Mouse (Mus musculus): ENCODE data around the gene Cyba.

- no peak for TF ChIP-seq CTCF (conservative IDR thresholded peaks at IDR 0.05; ENCODE audit: insufficient read depth, insufficient read length, low read depth, low read length)
- TF ChIP-seq POLR2A (IDR thresholded peaks at IDR 0.05; ENCODE audit: low read depth, low read length) = no peak
These were observed 34.5 kb downstream of the Cyba start for GRCm38 (mm10) chr8:122398186-122398585.

All from kidney, adult 2 months (tissue).